10 mouse cellular contexts compared by ENCODE assay signal in genomic region chr8:35985152-35985689, GRCm38 (mm10).
DNase-seq lines count a peak whose midpoint lies in the region; ATAC-seq and TF ChIP-seq lines count a peak whose summit lies in the region.
"Had no signal": no experiment of that assay in that cellular context is flagged by ENCODE, and none has a peak within 500 bp of the region (broad histone marks: within the 10 kb centered on the region; RNA-seq: fewer than 3 reads in every experiment).

No protein-coding gene starts in this region.

- DNase-seq in left cerebral cortex, postnatal 14 days (ENCODE audit: low spot score in 2 of 2) = peak; percentile 28
- DNase-seq in left cerebral cortex, adult 18-20 months (ENCODE audit: low spot score in 2 of 2) = no peak
- peak; percentile 92 for DNase-seq in brain, embryonic 14.5 days (ENCODE audit: low read depth)
- DNase-seq in kidney, postnatal 10 days = peak; percentile 46
- DNase-seq in thymus, adult 2 months = no peak
- DNase-seq in B cell, adult 2 months = no peak
- DNase-seq: thymus, postnatal 25 days had no signal

- ATAC-seq in forebrain, embryonic 16.5 days = peak; percentile 86
- ATAC-seq in megakaryocyte, adult 5-6 weeks (ENCODE audit: poor library complexity, severe bottlenecking) = no peak

- peaks cover 11% of the 10 kb centered on the region for H3K4me1 ChIP-seq in forebrain, embryonic 16.5 days (replicated peaks; ENCODE audit: control insufficient read depth, insufficient read depth, low read length)
- H3K4me1 ChIP-seq in thymus, adult 2 months (replicated peaks; ENCODE audit: control insufficient read depth, insufficient read depth, low read length) = no peaks in the 10 kb centered on the region
- H3K4me1 ChIP-seq: neural tube, embryonic 12.5 days had no signal

- H3K9me3 ChIP-seq in forebrain, embryonic 16.5 days (ENCODE audit: control insufficient read depth, low read length) = no peaks in the 10 kb centered on the region
- H3K9me3 ChIP-seq: neural tube, embryonic 12.5 days had no signal

- peak overlapping the region; percentile 38 for H3K27ac ChIP-seq in forebrain, embryonic 16.5 days (ENCODE audit: low read length)
- H3K27ac ChIP-seq in thymus, adult 2 months (ENCODE audit: control insufficient read depth, insufficient read depth, low read length) = no peak overlapping the region
- H3K27ac ChIP-seq: neural tube, embryonic 12.5 days had no signal

- H3K9ac ChIP-seq in forebrain, embryonic 16.5 days (replicated peaks; ENCODE audit: low read depth, low read length) = no peak overlapping the region
- H3K9ac ChIP-seq: neural tube, embryonic 12.5 days had no signal

- 9% methylated on average over 5 of the region's 5 CpGs for WGBS in forebrain, embryonic 16.5 days
- WGBS in thymus, adult 2 months = 87% methylated on average over 5 of the region's 5 CpGs

- no peak for TF ChIP-seq POLR2A in brain, embryonic 14.5 days (IDR thresholded peaks at IDR 0.05; ENCODE audit: borderline replicate concordance, extremely low read depth, insufficient read depth, insufficient read length, poor library complexity, severe bottlenecking)
- TF ChIP-seq POLR2A in thymus, adult 2 months (IDR thresholded peaks at IDR 0.05; ENCODE audit: control insufficient read depth, extremely low read depth, insufficient read depth, low read length, poor library complexity) = no peak

- intact Hi-C loops in left cerebral cortex, postnatal 14 days (cut with DNase I) = no loop called here

- no peak overlapping the region for H3K4me2 ChIP-seq in forebrain, embryonic 16.5 days (ENCODE audit: low read length)
- H3K4me2 ChIP-seq: neural tube, embryonic 12.5 days had no signal

- TF ChIP-seq CTCF in brain, embryonic 14.5 days (IDR thresholded peaks at IDR 0.05; ENCODE audit: borderline replicate concordance, extremely low read depth, insufficient read depth, insufficient read length) = no peak
- TF ChIP-seq CTCF in thymus, adult 2 months (IDR thresholded peaks at IDR 0.05; ENCODE audit: borderline replicate concordance, control insufficient read depth, extremely low read depth, insufficient read depth, low read length, poor library complexity) = no peak

- no peaks in the 10 kb centered on the region for H3K36me3 ChIP-seq in forebrain, embryonic 16.5 days (ENCODE audit: control insufficient read depth, insufficient read depth)
- no peaks in the 10 kb centered on the region for H3K36me3 ChIP-seq in thymus, adult 2 months (ENCODE audit: control insufficient read depth, insufficient read depth, low read length)
- H3K36me3 ChIP-seq: neural tube, embryonic 12.5 days had no signal

- H3K4me3 ChIP-seq in forebrain, embryonic 16.5 days (replicated peaks; ENCODE audit: low read length) = no peak overlapping the region
- no peak overlapping the region for H3K4me3 ChIP-seq in thymus, adult 2 months (ENCODE audit: control insufficient read depth, insufficient read depth, low read length)
- H3K4me3 ChIP-seq: neural tube, embryonic 12.5 days had no signal

- no peaks in the 10 kb centered on the region for H3K27me3 ChIP-seq in forebrain, embryonic 16.5 days (replicated peaks; ENCODE audit: control insufficient read depth, insufficient read depth, low read length)
- no peaks in the 10 kb centered on the region for H3K27me3 ChIP-seq in thymus, adult 2 months (ENCODE audit: control insufficient read depth, insufficient read depth, low read length)
- H3K27me3 ChIP-seq: neural tube, embryonic 12.5 days had no signal

Comparison
In these comparisons a context has a peak if more than half of its experiments do, and no peak if none do; other contexts are left out.
1. DNase-seq: peak in left cerebral cortex, postnatal 14 days (2 of 2), brain, embryonic 14.5 days (single experiment) and kidney, postnatal 10 days (single experiment); none in left cerebral cortex, adult 18-20 months (0 of 2), thymus, adult 2 months (single experiment) and B cell, adult 2 months (0 of 2).